Mouse (Mus musculus) left cerebral cortex, postnatal 25 days (tissue): ENCODE results near the gene Serinc5. TPM values are rescaled to one million over a fixed set of nuclear protein-coding genes. Genes with fewer than 3 reads are reported as not detected.

Experiments
- DNase-seq, 2 experiments: peaks; one replicate each; pipeline ENCODE4 v3.0.0; 2022; ENCODE audit warnings: low spot score in 2 of 2, mixed read lengths in 1 of 2
- intact Hi-C: fragments of 180-260 bp; cut with DNase I; formaldehyde crosslinking; loops from one replicate; pipeline ENCODE4 v1.15.1; 2025
- total RNA-seq, 2 experiments: library from RNA; stranded (reverse); gene quantifications; 2 replicates each; pipeline ENCODE4 v1.2.3; 2021

Gene Serinc5
- total RNA-seq, 2 experiments from 2014 or later, result 56.3 to 71.3 TPM

DNA sequence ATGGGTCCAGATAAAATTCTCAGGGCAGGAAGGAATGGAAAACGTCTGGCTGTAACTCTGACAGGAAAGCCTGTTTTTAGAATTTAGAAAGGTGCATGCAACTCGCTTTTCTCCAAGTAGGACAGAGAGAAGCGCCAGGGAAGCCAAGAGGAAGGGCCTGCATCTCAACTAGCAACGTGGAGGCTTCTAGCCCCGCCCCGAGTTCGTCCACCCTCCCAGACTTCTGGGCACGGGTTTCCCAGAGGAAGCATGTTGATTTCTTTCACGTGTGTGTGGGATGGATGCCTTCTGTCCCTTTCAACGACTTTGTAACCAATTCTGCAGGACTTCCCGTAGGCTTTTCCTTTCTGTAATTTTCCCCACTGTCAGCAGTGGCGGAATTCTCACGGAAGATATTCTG is 118.9 kb downstream of the Serinc5 start:
- peak in 1 of 2 experiments; percentile 66 for DNase-seq
- intact Hi-C loops, result no loop called here

GRCm38 (mm10) chr13:92731811-92732210 is 120.9 kb downstream of the Serinc5 start:
- intact Hi-C loops, result no loop called here
- no peak for DNase-seq

DNA sequence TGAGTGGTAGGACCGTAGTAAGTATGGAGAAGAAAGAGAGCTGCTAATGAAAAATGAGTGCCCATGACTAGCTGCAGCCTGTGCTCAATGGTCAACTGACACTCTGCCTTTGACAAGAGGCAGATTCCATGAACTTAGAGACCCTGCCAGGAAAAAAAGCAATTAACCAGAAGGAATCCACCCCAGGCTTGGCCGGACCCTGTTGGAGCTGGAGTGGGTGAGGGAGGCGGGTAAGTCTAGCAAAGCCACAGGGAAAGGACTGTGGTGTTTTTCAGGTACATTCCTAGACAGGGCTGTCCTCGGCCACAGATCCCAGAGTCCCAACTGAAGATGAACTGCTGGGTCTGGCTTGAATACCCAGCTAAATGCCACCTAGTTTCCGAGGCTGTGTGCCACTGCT is 121.9 kb downstream of the Serinc5 start:
- no peak for DNase-seq
- intact Hi-C loops, result no loop called here

DNA sequence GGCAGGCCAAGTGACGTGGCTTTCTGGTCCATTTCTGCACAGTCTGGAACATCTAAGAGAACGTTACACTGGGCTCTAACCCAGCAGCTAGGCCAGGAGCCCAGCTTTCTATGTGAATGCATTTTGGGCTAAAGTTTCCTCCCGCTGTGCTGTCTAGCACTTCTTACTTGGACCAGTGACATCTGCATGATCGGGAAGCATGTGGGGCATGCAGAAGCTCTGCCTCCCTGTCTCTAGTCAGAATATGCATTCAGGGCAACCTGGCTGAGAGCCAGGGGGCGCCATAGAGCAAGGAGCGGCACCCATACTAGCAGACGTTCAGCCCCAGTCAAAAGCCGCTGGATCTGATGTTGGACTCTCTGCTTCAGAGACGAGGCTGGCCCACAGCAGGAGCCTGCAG is 122.4 kb downstream of the Serinc5 start:
- peak in 1 of 2 experiments; percentile 43 for DNase-seq
- intact Hi-C loops, result no loop called here

DNA sequence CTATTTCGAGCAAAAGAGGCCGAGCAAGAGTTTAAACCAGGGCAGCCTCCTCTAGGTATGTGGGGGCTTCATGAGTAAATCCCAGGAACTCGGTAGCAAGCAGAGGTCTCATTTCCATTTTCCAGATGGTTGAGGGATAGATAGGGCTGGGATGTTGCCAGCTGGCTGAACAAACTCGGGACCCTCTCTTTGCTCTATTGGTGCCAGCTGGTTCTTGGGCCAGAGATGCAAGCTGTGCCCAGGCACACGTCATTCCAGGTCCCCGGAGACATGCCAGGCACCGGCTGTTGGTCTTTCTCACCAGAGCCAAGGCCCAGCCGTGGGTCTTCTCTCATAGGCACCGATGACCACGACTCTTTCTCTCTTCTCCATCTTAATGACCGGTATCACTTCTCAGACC is 122.8 kb downstream of the Serinc5 start:
- intact Hi-C loops, result no loop called here
- DNase-seq, result no peak

DNA sequence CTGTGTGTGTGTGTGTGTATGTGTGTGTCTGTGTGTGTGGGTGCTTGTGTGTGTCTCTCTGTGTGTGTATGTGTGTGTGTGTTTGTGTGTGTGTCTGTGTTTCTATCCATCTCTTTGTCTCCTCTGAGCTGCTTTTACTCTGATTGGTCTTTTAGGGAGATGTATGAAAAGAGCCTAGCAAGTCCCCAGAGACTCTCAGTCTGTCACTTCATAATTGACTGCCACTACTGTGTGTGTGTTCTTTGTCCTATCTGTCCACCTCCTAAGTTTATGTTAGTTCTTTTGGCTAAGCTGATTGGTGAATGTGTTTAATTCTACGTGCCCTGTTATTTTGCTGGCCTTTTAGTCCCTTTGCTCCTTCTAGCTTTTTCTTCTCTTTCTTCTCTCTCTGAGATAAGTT is 124.8 kb downstream of the Serinc5 start:
- intact Hi-C loops, result no loop called here
- no peak for DNase-seq

DNA sequence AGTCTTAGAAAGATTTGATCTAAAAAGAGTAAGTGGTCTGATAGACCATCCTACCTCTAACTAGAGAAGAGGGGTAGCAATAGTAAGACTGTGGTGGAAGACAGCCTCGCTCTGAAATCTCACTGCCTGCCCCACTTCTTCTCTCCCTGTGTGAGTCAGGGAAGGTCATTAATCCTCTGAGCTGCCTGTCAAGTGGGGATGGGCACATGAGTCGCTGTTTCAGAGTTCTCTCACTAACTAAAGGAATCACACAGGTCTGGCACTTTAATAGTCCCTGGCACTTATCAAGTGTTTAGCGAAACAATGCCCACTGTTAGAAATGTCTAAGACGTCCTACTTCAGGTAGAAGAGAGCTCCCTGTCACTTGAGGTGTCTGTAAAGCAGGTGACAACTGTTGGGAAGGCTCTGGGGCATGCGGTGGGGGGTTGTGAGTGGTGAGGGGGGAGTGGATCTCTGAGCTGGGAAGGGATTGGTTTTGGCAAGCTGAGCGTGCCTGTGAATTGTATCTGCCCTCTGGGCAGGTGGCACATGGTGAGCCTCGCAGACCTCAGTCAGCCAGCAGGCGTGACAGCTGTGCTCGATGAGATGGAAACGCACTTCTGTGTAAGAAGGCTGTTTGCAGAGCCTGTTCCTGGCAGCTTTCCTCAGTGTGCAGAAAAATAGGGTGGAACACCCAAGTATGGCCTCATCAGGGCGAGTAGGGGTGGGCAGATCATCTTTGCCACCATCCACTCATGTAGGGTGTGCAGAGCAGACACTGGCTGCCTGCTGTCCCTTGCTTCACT is 125.8 kb downstream of the Serinc5 start:
- intact Hi-C loops, result no loop called here
- DNase-seq, result peak; percentile 35 to 42

GRCm38 (mm10) chr13:92738821-92739220 is 127.9 kb downstream of the Serinc5 start:
- DNase-seq, result no peak
- intact Hi-C loops, result loop anchor here (2.0 kb wide), 1 partner anchor 208 kb away; the partner anchor contains the start of gene Zfyve16

- intact Hi-C loops, result loop anchor here (1.0 to 5.0 kb wide), 3 partner anchors 160 to 383 kb away; partner anchors contain the start of genes Msh3 and Zfyve16
- no peak for DNase-seq
Measured at GRCm38 (mm10) chr13:92739858-92740257, 129.0 kb downstream of the Serinc5 start.

DNA sequence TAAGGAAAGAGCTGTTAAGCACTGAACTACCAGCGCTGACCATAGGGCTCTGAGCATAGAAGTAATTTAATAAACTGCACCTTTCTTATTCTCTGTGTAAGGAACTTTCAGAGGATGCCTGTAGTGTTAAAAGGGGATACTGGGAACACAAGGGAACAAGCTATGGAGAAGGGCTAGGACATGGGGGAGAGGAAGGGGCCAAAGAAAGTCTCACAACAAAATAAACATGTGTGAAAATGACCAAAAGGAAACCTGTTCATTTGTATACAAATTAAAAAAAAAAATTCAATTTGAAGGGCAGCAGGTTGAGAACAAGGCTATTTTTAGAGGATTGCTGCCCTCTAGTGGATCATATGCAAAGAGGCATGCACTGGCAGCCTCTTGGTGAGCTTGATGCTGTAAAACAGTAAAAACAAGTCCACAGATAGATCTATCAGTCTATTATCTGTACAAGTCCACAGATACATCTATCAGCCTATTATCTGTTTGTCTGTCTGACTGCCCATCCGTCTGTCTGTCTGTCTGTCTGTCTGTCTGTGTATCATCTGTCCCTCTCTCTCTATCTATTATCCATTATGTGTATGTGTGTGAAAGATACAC is 129.9 kb downstream of the Serinc5 start:
- intact Hi-C loops, result loop anchor here (1.0 to 5.0 kb wide), 2 partner anchors 160 to 383 kb away; partner anchors contain the start of gene Msh3
- peak; percentile 47 to 66 for DNase-seq

DNA sequence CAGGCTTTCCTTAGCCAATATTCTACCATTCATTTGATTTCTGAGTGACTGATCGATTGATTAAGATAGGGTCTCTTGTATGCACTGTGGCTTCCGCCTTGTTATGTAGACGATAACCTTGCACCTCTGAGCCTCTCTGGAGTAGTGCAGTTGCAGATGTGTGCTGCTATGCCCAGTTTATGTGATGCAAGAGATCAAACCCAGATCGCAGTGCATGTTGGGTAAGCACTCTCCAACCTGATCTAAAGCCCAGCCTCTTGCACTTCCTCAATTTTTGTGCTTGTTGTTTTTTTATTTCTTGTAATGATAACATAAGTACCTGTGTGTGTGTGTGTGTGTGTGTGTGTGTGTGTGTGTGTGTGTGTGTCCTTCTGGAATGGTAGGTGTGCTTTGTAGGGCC is 132.0 kb downstream of the Serinc5 start:
- intact Hi-C loops, result loop anchor here (5.0 kb wide), 1 partner anchor 386 kb away; the partner anchor contains the start of gene Msh3
- no peak for DNase-seq

- DNase-seq, result no peak
- intact Hi-C loops, result loop anchor here (5.0 kb wide), 1 partner anchor 386 kb away; the partner anchor contains the start of gene Msh3
Measured at GRCm38 (mm10) chr13:92743337-92743736, 132.4 kb downstream of the Serinc5 start.

DNA sequence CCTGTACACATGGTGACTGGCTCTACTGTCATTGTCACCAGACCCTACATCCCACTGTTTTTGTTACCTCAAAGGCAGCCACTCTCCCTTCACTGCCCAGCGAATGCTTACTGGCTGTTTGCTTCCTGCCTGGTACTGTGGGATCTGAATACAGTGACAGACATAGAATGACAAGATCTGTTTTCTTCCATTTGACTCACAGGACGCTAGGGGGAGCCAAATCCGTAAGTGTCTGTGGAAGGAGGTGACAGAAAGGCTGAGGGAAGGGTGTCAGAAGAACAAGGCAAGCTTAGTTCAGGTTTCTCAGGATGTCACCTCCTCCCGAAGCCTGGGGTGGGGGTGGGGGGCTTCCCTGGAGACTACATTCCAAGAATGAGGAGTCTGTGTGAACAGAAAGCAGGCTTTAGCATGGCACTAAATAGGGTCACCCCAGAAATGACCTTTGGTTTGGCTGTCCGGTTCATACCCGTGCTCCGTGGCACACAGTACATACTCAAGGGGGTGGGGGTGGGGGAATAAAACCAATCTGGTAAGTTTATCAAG is 140.2 kb downstream of the Serinc5 start:
- intact Hi-C loops, result loop anchor here (2.0 to 10.0 kb wide), 9 partner anchors 94 to 968 kb away; partner anchors contain the start of genes Mtx3 and Tent2
- DNase-seq, result peak; percentile 81 to 85

GRCm38 (mm10) chr13:92751726-92752565 is 141.1 kb downstream of the Serinc5 start:
- peak; percentile 94 to 98 for DNase-seq
- intact Hi-C loops, result loop anchor here (2.0 to 10.0 kb wide), 9 partner anchors 93 to 967 kb away; partner anchors contain the start of genes Mtx3 and Tent2

GRCm38 (mm10) chr13:92753676-92754075 is 142.8 kb downstream of the Serinc5 start:
- no peak for DNase-seq
- intact Hi-C loops, result loop anchor here (5.0 to 10.0 kb wide), 7 partner anchors 91 to 859 kb away; partner anchors contain the start of genes Mtx3 and Tent2

- intact Hi-C loops, result loop anchor here (5.0 to 10.0 kb wide), 4 partner anchors 90 to 650 kb away; partner anchors contain the start of genes Mtx3 and Tent2
- DNase-seq, result peak in 1 of 2 experiments; percentile 46
Measured at GRCm38 (mm10) chr13:92755036-92755435, 144.1 kb downstream of the Serinc5 start.

GRCm38 (mm10) chr13:92757972-92758585 is 147.2 kb downstream of the Serinc5 start:
- intact Hi-C loops, result loop anchor here (5.0 to 10.0 kb wide), 4 partner anchors 87 to 647 kb away; partner anchors contain the start of genes Mtx3 and Tent2
- no peak for DNase-seq

DNA sequence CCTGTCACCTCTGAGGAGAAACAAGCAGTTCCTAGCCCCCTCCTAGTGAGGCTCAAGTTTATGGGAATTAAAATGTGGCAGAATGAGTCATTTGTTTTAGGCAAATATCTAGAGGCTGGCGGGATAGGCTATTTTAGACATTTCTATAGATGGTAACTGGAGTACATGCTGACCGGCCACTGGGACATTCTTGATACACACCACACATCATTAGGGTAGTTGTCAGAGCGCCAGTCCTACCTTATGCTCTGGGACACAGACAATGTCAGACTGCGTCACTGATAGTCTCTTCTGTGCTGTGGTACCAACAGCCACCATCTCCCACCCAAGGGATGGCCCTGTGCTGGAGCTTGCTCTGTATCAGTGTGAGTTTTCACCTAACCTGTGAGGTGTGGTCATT is 148.2 kb downstream of the Serinc5 start:
- intact Hi-C loops, result loop anchor here (5.0 to 10.0 kb wide), 4 partner anchors 86 to 646 kb away; partner anchors contain the start of genes Mtx3 and Tent2
- DNase-seq, result peak in 1 of 2 experiments; percentile 45
